Mouse (Mus musculus) adrenal gland, adult 10 weeks (tissue): Measurements from ENCODE around the gene Lipt1. TPM values are rescaled to one million over a fixed set of nuclear protein-coding genes. Genes with fewer than 3 reads are reported as not detected.

ENCODE experiments used
- polyA plus RNA-seq: library from polyadenylated mRNA; stranded (reverse); fragments of 350-450 nt; fragmentation: Illumina TruSeq; extraction: RNeasy Lipid Tissue Mini Kit (QIAGEN cat#74804); gene quantifications from one replicate; pipeline ENCODE4 v1.2.3, GENCODE M21; 2014; ENCODE audit warnings: low read depth, low replicate concordance

Gene Lipt1
- polyA plus RNA-seq: 8.3 TPM

GRCm38 (mm10) chr1:37871704-37872103, at the start of gene Lipt1:
TSS of gene Lipt1 (plus strand) at chr1:37871738.

GRCm38 (mm10) chr1:37866286-37866685, 5.3 kb upstream of the Lipt1 start, which contains the start of gene Tsga10:
TSS of gene Tsga10 (minus strand) at chr1:37866429.

GRCm38 (mm10) chr1:37890025-37890652, 18.6 kb downstream of the Lipt1 start, which contains the start of the genes Mitd1 and Mrpl30:
TSS of gene Mitd1 (minus strand) at chr1:37890411.
TSS of gene Mrpl30 (plus strand) at chr1:37890477.

GRCm38 (mm10) chr1:37916393-37916792, 44.9 kb downstream of the Lipt1 start, which contains the start of gene Lyg2:
TSS of gene Lyg2 (minus strand) at chr1:37916493.

Other genes with a start within 250 kb of the Lipt1 start
- gene 2010300C02Rik, start 151.7 kb upstream of the Lipt1 start, polyA plus RNA-seq: 0.41 TPM
- 12.1 TPM for gene Tsga10, start 5.3 kb upstream of the Lipt1 start, polyA plus RNA-seq
- 55.3 TPM for gene Mitd1, start 18.7 kb downstream of the Lipt1 start, polyA plus RNA-seq
- gene Mrpl30, start 18.7 kb downstream of the Lipt1 start, polyA plus RNA-seq: 292 TPM
- gene Lyg2, start 44.8 kb downstream of the Lipt1 start, polyA plus RNA-seq: not detected
- gene Lyg1, start 86.0 kb downstream of the Lipt1 start, polyA plus RNA-seq: not detected
- gene Txndc9, start 126.2 kb downstream of the Lipt1 start, polyA plus RNA-seq: 193 TPM
- 135 TPM for gene Eif5b, start 126.3 kb downstream of the Lipt1 start, polyA plus RNA-seq